Mouse (Mus musculus): ENCODE results near the gene Dnase1l2. TPM values are rescaled to one million over a fixed set of nuclear protein-coding genes. Genes with fewer than 3 reads are reported as not detected.

The Dnase1l2 gene
- polyA plus RNA-seq, 1 experiment from 2014 or later, result 2.7 TPM

- H3K27ac ChIP-seq, result peak overlapping the region; percentile 94
Measured at GRCm38 (mm10) chr17:24477985-24478600, 35.2 kb upstream of the Dnase1l2 start.

DNA sequence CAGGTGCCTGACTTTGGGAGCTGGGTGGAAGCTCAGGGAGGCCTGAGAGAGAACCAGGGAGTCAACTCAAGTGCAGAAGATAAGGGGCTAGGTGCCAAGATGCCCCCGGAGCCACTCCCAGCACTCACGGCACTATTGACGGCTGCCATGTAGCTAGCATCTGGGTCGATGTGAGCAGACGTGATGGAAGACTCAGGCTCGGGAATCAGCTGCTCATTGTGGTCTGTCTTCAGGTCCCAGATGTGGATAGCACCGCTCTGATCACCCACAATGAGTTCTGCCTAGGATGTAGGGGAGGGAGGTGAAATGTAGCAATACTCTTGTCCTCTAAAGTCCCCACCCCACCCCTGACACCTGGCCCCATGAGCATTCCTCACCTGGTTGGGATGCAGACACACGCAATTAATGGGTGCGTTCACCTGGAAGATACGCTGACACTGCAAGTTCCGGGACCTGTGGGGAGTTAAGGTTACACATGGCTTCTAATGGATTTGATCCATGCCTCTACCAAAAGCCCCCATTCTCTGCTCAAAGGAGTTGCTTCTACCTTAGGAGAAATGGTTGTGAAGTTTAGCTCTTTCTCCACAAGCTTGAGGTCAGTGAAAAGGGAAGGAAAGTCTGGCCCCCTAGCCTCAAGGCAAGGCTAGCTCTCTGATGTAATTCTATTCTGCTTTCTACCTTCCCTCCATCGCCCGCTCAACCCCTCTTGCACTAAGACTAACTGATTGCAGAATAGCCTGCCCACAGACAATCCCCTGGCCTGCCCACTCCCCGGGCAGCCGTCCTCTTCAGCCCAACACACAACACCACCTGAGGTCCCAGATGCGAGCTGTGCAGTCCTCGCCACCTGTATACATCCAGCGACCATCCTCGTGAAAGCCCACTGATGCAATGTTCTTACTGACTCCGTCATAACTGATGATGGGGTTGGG, 34.4 kb upstream of the Dnase1l2 start:
- peaks cover 55% of the 10 kb centered on the region for H3K36me3 ChIP-seq
- H3K27me3 ChIP-seq (ENCODE audit: low read depth, poor library complexity, severe bottlenecking), result no peaks in the 10 kb centered on the region
- H3K4me3 ChIP-seq, result peak overlapping the region; percentile 79; the same call in 1 of the 2 replicates
- no peak for DNase-seq (ENCODE audit: low spot score)
- WGBS, result 95% methylated on average over 20 of the region's 20 CpGs
- H3K4me1 ChIP-seq, result peaks cover 26% of the 10 kb centered on the region
- H3K27ac ChIP-seq, result no peak overlapping the region
- no peaks in the 10 kb centered on the region for H3K9me3 ChIP-seq (replicated peaks)

More at GRCm38 (mm10) chr17:24477985-24478600, 35.2 kb upstream of the Dnase1l2 start:
- H3K36me3 ChIP-seq, result peaks cover 47% of the 10 kb centered on the region
- H3K27me3 ChIP-seq (ENCODE audit: low read depth, poor library complexity, severe bottlenecking), result no peaks in the 10 kb centered on the region
- H3K4me1 ChIP-seq, result peaks cover 18% of the 10 kb centered on the region
- DNase-seq (ENCODE audit: low spot score), result no peak
- 60% methylated on average over 11 of the region's 11 CpGs for WGBS
- peak overlapping the region; percentile 79 for H3K4me3 ChIP-seq
- H3K9me3 ChIP-seq (replicated peaks), result no peaks in the 10 kb centered on the region

DNA sequence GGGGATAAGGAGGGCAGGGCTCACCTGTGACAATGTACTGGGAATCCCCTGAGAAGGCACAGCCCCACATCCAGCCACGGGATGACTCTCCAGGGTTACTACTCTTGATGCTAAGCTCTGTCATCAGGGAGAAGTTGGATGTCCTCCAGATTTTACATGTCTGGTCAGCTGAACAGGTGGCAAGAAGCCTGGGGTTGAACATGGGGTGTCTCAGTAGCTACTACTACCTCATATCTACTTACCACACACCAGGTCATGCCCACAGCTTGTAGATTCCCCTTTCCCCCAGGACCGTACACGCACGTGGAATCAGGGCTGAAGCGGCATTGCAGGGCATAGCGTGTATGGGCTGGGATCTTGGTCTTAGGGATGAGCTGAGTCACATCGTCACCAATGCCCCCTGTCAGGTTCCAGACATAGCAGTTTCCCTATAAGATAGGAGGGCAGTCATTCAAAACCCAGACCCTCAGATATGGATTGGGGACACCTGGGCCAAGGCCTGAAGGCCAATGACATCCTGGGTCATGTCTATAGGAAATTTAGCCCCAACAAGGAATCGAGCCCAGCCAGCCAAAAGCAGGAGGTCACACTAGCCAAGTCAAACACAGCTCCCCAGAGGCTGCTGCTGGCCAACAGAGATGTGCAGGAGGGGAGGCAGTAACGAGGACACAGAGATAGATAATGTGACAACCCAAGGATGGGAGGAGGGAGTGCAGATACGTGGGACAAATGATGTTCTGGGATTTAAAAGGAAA, 33.3 kb upstream of the Dnase1l2 start:
- no peaks in the 10 kb centered on the region for H3K9me3 ChIP-seq (replicated peaks)
- 94% methylated on average over 10 of the region's 10 CpGs for WGBS
- no peak for DNase-seq (ENCODE audit: low spot score)
- H3K27ac ChIP-seq, result no peak overlapping the region
- no peaks in the 10 kb centered on the region for H3K27me3 ChIP-seq (ENCODE audit: low read depth, poor library complexity, severe bottlenecking)
- peaks cover 57% of the 10 kb centered on the region for H3K36me3 ChIP-seq
- H3K4me3 ChIP-seq, result no peak overlapping the region
- H3K4me1 ChIP-seq, result peaks cover 37% of the 10 kb centered on the region

- H3K27ac ChIP-seq, result no peak overlapping the region
- H3K36me3 ChIP-seq, result peaks cover 57% of the 10 kb centered on the region
- DNase-seq (ENCODE audit: low spot score), result no peak
- no peak overlapping the region for H3K4me3 ChIP-seq
- no peaks in the 10 kb centered on the region for H3K27me3 ChIP-seq (ENCODE audit: low read depth, poor library complexity, severe bottlenecking)
- H3K4me1 ChIP-seq, result peaks cover 43% of the 10 kb centered on the region
- WGBS, result 93% methylated on average over 6 of the region's 6 CpGs
- H3K9me3 ChIP-seq (replicated peaks), result no peaks in the 10 kb centered on the region
Measured at GRCm38 (mm10) chr17:24475586-24475985, 32.7 kb upstream of the Dnase1l2 start.

DNA sequence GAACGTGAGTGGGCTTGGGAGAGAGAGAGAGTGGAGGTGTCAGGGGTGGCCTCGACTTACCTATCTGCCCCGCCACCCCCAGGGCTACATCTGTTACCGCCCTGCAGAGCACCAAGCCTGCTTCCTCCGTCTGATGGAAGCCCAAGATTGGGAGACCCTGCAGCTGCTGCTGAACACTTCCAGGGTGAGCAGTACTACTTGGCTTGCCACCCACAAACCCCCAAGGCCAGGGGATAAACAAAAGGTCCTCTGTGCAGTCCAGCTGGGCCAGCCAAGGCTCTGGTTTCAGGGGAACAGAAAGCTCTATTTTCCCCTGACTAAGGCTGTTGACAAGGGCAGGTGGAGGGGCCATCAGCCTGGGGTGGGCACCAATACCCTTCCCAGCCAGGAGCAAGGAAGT, 31.7 kb upstream of the Dnase1l2 start:
- no peak overlapping the region; the same call in 1 of the 2 replicates for H3K27ac ChIP-seq
- no peaks in the 10 kb centered on the region for H3K27me3 ChIP-seq (ENCODE audit: low read depth, poor library complexity, severe bottlenecking)
- peaks cover 42% of the 10 kb centered on the region for H3K4me1 ChIP-seq
- H3K4me3 ChIP-seq, result no peak overlapping the region
- 89% methylated on average over 5 of the region's 5 CpGs for WGBS
- no peak for DNase-seq (ENCODE audit: low spot score)
- H3K36me3 ChIP-seq, result peaks cover 57% of the 10 kb centered on the region
- no peaks in the 10 kb centered on the region for H3K9me3 ChIP-seq (replicated peaks)

DNA sequence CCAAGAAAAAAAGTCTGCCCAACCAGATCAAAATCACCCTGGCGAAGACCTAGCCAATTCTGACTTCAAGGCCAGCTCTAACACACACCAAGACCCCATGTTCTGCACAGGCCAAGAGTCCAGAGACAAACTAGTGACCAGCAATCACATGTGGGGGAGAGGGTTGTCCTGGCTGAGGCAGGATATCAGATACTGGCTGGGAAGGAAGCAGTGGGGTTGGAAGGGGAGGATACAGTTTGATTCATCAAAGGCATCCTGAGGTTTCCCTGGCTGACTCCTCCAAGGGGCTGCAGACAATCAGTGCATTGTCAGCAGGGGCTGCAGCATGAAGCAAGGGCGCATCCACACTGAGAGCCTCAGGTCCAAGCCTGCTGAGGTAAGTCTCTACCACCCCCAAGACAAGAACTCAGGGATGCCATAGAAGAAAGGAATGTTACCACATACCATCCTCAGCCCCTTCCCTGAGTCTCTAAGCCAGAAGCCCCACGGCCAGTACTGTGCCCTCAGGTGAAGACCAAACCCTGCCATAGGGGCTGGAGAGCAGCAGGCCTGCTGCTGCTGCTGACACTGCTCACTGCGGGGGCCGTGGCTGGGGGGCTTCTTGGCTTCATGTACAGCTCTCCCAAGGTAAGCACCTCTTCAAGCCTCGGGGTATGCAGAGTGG, 30.8 kb upstream of the Dnase1l2 start, which contains the start of gene Bricd5:
TSS of gene Bricd5 (plus strand) at position 273 of the 664 bp plus-strand sequence.
- Histone ChIP-seq H3K4me3 (peak within 1 kb of the TSS; percentile 88), H3K4me1 (peaks cover 41% of the 10 kb centered on the region), H3K27ac (no peak within 1 kb of the TSS; the same call in 1 of the 2 replicates), H3K9me3 (replicated peaks) (no peaks in the 10 kb centered on the region), H3K36me3 (peaks cover 57% of the 10 kb centered on the region), H3K27me3 (ENCODE audit: low read depth, poor library complexity, severe bottlenecking) (no peaks in the 10 kb centered on the region)
- no peak for DNase-seq (ENCODE audit: low spot score)
- 83% methylated on average over 6 of the region's 6 CpGs for WGBS

GRCm38 (mm10) chr17:24472512-24472911, 29.6 kb upstream of the Dnase1l2 start:
- DNase-seq (ENCODE audit: low spot score), result no peak
- H3K4me1 ChIP-seq, result peaks cover 33% of the 10 kb centered on the region
- no peak overlapping the region for H3K27ac ChIP-seq
- no peaks in the 10 kb centered on the region for H3K27me3 ChIP-seq (ENCODE audit: low read depth, poor library complexity, severe bottlenecking)
- WGBS, result 90% methylated on average over 4 of the region's 4 CpGs
- no peaks in the 10 kb centered on the region for H3K9me3 ChIP-seq (replicated peaks)
- H3K36me3 ChIP-seq, result peaks cover 54% of the 10 kb centered on the region
- H3K4me3 ChIP-seq, result peak overlapping the region; percentile 88

- no peaks in the 10 kb centered on the region for H3K27me3 ChIP-seq (ENCODE audit: low read depth, poor library complexity, severe bottlenecking)
Measured at GRCm38 (mm10) chr17:24470701-24471527, 28.0 kb upstream of the Dnase1l2 start.

DNA sequence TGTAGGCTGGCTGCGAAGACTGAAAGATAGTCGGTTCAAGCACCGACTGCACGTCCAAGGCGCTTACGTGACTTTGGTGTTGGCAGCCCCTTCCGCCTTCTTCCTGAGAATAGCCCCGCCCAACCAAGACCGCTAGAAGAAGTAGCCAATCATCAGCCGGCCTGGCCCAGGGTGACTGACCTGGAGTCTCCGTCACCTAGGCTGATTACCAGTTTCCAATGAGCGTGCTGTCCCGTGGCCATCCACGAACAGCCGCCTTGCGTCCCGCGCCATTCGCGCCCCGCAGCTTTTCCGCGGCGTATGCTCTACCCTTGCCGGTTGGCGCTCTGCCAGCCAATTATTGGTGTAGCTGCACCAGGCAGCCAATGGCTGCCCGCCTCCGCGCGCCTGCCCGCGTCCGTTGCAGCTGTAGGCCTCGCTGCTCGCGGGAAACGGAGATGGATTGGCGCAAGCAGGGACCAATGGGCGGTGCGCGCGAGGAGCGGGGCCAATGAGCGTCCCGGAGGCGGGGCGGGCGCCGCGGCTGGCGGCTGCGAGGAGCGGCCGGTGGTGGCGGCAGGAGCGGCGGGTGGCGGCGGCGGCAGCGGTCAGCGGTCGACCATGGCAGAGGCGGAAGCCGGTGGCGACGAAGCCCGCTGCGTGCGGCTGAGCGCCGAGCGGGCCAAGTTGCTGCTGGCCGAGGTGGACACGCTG, 27.2 kb upstream of the Dnase1l2 start, which contains the start of the genes E4f1 and Pgp:
TSS of gene E4f1 (minus strand) at position 404 of the 693 bp plus-strand sequence.
TSS of gene Pgp (plus strand) at position 483 of the 693 bp plus-strand sequence.
- H3K9me3 ChIP-seq (replicated peaks), result no peaks in the 10 kb centered on the region
- DNase-seq (ENCODE audit: low spot score), result peak; percentile 98
- peak within 1 kb of the TSS; percentile 94 for H3K27ac ChIP-seq
- peaks cover 33% of the 10 kb centered on the region for H3K4me1 ChIP-seq
- no peaks in the 10 kb centered on the region for H3K27me3 ChIP-seq (ENCODE audit: low read depth, poor library complexity, severe bottlenecking)
- H3K36me3 ChIP-seq, result peaks cover 29% of the 10 kb centered on the region
- H3K4me3 ChIP-seq, result peak within 1 kb of the TSS; percentile 88
- under 1% methylated on average over 68 of the region's 75 CpGs for WGBS

More at GRCm38 (mm10) chr17:24470701-24471527, 28.0 kb upstream of the Dnase1l2 start:
- H3K4me1 ChIP-seq, result peaks cover 33% of the 10 kb centered on the region
- H3K9me3 ChIP-seq (replicated peaks), result no peaks in the 10 kb centered on the region
- under 1% methylated on average over 68 of the region's 68 CpGs for WGBS
- H3K27ac ChIP-seq, result peak overlapping the region; percentile 94
- peaks cover 38% of the 10 kb centered on the region for H3K36me3 ChIP-seq
- peak overlapping the region; percentile 88 for H3K4me3 ChIP-seq
- no peak for DNase-seq (ENCODE audit: low spot score)

- Histone ChIP-seq H3K4me1 (peaks cover 33% of the 10 kb centered on the region), H3K36me3 (peaks cover 23% of the 10 kb centered on the region), H3K27ac (peak overlapping the region; percentile 94), H3K4me3 (peak overlapping the region; percentile 88), H3K9me3 (replicated peaks) (no peaks in the 10 kb centered on the region), H3K27me3 (ENCODE audit: low read depth, poor library complexity, severe bottlenecking) (no peaks in the 10 kb centered on the region)
- no peak for DNase-seq (ENCODE audit: low spot score)
- 17% methylated on average over 7 of the region's 7 CpGs for WGBS
Measured at GRCm38 (mm10) chr17:24469336-24469909, 26.5 kb upstream of the Dnase1l2 start.
